Mouse (Mus musculus) midbrain, embryonic 11.5 days (tissue): ENCODE measurements around the gene Scaf8. TPM values are rescaled to one million over a fixed set of nuclear protein-coding genes. Genes with fewer than 3 reads are reported as not detected.
"Not testable (repeated sequence)": the region's sequence is repeated elsewhere in the genome, so short reads cannot be mapped to it uniquely, and the experiment has no call there.

Experiments used
- ATAC-seq: fragments of 200-750 bp; cut with Nextera tagmentation; 2 replicates; pipeline ENCODE4 v1.8.0; 2017; ENCODE audit warnings: moderate TSS enrichment, moderate library complexity; ENCODE audit not compliant: low FRiP score
- DNase-seq: peaks from one replicate; pipeline ENCODE4 v3.0.0; 2015; ENCODE audit warnings: low spot score; ENCODE audit errors: missing footprints
- H3K27ac ChIP-seq: fragments of 300-500 bp; sonication (generic); 2 replicates; pipeline ENCODE4 v1.5.1; 2014; ENCODE audit warnings: low read depth, low read length
- H3K27me3 ChIP-seq: fragments of 300-500 bp; sonication (generic); 2 replicates; pipeline ENCODE4 v1.6.1; 2014; ENCODE audit warnings: mild to moderate bottlenecking, low read length, moderate library complexity, mixed read lengths; ENCODE audit not compliant: control insufficient read depth, insufficient read depth
- H3K36me3 ChIP-seq: fragments of 300-500 bp; sonication (generic); 2 replicates; pipeline ENCODE4 v1.6.1; 2014; ENCODE audit warnings: mild to moderate bottlenecking, low read length, moderate library complexity, mixed read lengths; ENCODE audit not compliant: control insufficient read depth, insufficient read depth
- H3K4me1 ChIP-seq: fragments of 300-500 bp; sonication (generic); 2 replicates; pipeline ENCODE4 v1.6.1; 2014; ENCODE audit warnings: low read length; ENCODE audit not compliant: control insufficient read depth, insufficient read depth
- H3K4me2 ChIP-seq: fragments of 300-500 bp; sonication (generic); 2 replicates; pipeline ENCODE4 v1.6.1; 2014; ENCODE audit warnings: mild to moderate bottlenecking, moderate library complexity
- H3K4me3 ChIP-seq: fragments of 300-500 bp; sonication (generic); 2 replicates; pipeline ENCODE4 v1.5.1; 2014; ENCODE audit warnings: low read depth, low read length
- H3K9ac ChIP-seq: fragments of 300-500 bp; sonication (generic); 2 replicates; pipeline ENCODE4 v1.6.1; 2014; ENCODE audit warnings: low read length
- H3K9me3 ChIP-seq: fragments of 300-500 bp; sonication (generic); 2 replicates; pipeline ENCODE4 v1.6.1; 2016; ENCODE audit warnings: low read length; ENCODE audit not compliant: control insufficient read depth
- WGBS: fragments of 180-500 bp; shearing (Covaris S2); extraction: QIAGEN DNeasy Blood & Tissue Kit; methylation state at CpG from one replicate; pipeline ENCODE4 v1.1.7; 2014; 5-methylcytosine and 5-hydroxymethylcytosine counted together
- polyA plus RNA-seq: library from polyadenylated mRNA; unstranded; fragments of >200 nt; fragmentation: Nextera tagmentation; extraction: Ambion mirVana; gene quantifications from 2 replicates; pipeline ENCODE4 v1.2.1, GENCODE M21; 2014

Gene Scaf8
- polyA plus RNA-seq, result 25.8 and 26.2 TPM in 2 replicates

DNA sequence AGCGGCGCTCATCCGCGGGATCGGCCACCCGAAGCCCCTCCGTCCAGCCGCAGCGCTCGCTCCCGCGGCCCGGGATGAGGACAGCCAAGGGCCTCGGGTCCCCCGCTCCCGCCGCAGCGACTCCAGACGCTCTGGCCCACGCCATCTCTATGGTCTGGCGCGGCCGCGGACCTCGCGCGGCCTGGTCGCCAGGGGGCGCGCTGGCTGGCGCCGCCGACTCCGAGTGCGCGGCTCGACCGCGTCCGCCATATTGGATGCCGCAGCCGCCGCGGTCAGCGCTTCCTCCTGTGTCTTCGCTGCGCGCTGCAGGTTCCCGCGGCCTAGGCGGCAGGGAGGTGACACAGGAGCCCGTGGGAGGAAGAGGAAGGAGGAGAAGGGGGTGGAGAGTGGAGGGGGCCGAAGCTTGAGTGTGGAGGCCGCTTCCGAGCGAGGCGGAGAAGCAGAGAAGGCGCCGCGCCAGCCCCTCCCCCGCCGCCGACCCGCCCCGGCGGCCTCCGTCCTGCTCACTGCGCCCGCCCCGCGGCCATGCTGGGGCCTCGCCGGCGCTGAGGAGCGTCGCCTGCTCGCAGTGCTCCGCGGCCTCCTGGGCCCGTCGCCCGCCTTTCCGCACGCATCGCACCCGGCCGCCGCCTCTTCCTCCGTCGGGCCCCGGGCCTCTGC is at the start of gene Scaf8:
Gene Scaf8, plus strand, starts transcription at position 253 of the 660 bp plus-strand sequence.
- Histone ChIP-seq H3K36me3 (no peaks in the 10 kb centered on the region), H3K4me3 (peak within 1 kb of the TSS; percentile 96), H3K27ac (peak within 1 kb of the TSS; percentile 99), H3K9me3 (no peaks in the 10 kb centered on the region), H3K4me1 (peaks cover 10% of the 10 kb centered on the region; the same call in 1 of the 2 replicates), H3K27me3 (no peaks in the 10 kb centered on the region), H3K4me2 (peak within 1 kb of the TSS; percentile 69), H3K9ac (peak within 1 kb of the TSS; percentile 98)
- DNase-seq, result peak; percentile 99
- ATAC-seq, result peak; percentile 97
- WGBS, result 1% methylated on average over 69 of the region's 91 CpGs

DNA sequence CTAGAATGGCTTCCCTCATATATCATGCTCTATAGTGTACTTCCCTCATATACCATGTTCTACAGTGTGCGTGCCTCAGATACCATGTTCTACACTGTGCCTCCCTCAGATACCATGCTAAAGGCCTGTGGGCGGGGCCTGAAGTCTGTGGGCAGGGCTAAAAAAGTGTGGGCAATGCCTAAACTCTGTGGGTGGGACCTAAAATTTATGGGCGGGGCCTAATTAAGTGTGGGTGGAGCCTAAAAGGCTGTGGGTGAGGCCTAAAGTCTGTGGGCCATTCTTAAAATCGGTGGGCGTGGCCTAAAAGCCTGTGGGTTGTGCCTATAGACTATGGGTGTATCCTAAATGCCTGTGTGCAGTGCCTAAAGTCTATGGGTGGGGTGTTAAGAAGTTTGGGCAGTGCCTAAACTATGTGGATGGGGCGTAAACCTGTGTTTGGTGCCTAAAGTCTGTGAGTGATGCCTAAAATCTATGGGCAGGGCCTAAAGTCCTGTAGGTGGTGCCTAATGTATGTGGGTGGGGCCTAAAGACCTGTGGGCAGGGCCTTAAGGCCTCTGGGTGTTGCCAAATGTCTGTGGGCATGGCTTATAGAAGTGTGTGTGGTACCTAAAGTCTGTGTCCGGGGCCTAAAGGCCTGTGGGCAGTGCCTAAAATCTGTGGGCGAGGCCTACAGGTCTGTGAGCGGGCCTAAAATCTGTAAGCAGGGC is 39.5 kb upstream of the Scaf8 start:
- Histone ChIP-seq H3K27me3 (no peaks in the 10 kb centered on the region), H3K4me3 (no peak overlapping the region), H3K9me3 (peaks cover 4% of the 10 kb centered on the region; the same call in 1 of the 2 replicates), H3K36me3 (peaks cover 15% of the 10 kb centered on the region; the same call in 1 of the 2 replicates), H3K4me2 (no peak overlapping the region), H3K4me1 (no peaks in the 10 kb centered on the region), H3K9ac (no peak overlapping the region), H3K27ac (no peak overlapping the region)
- DNase-seq (no peak), ATAC-seq (no peak)
- 91% methylated on average over 9 of the region's 9 CpGs for WGBS

DNA sequence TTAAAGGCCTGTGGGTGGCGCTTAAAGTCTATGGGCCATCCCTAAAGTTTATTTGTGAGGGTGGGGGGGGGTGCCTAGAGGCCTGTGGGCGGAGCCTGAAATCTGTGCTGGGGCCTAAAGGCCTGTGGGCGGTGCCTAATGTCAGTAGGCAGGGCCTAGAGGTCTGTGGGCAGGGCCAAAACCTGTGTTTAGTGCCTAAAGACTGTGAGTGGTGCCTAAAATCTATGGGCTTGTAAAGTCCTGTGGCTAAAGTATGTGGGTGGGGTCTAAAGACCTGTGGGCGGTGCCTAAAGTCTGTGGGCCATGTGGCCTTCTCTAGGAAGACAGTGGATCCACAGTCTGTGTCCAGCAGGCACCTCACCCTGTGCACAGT is 38.9 kb upstream of the Scaf8 start:
- Histone ChIP-seq H3K4me3 (no peak overlapping the region), H3K27ac (no peak overlapping the region), H3K36me3 (peaks cover 14% of the 10 kb centered on the region; the same call in 1 of the 2 replicates), H3K27me3 (no peaks in the 10 kb centered on the region), H3K9me3 (peaks cover 3% of the 10 kb centered on the region; the same call in 1 of the 2 replicates), H3K4me1 (no peaks in the 10 kb centered on the region), H3K4me2 (no peak overlapping the region), H3K9ac (no peak overlapping the region)
- DNase-seq, result no peak
- WGBS, result 91% methylated on average over 4 of the region's 4 CpGs
- ATAC-seq, result no peak

DNA sequence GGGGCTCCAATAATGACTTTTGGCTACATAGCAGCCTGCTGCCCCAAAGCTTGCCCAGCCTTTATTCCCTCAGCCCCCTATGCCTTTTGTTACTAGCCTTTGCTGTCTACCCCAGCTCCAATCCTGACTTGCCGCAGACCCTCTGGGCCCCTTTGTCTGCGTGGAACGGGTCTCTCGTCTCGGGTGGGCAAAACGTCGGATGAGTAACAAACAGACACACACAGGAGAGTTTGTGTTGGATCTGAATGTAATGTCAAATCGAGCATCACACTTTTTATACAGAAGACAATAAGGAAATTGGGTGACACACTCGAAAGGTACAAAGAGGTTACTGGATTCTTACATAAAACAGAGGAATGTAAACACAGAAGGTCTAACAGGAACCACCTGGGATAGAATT is 36.8 kb upstream of the Scaf8 start:
- not testable (repeated sequence) for ATAC-seq, H3K9ac ChIP-seq, H3K27ac ChIP-seq, H3K9me3 ChIP-seq, H3K4me1 ChIP-seq, H3K4me2 ChIP-seq, H3K27me3 ChIP-seq, DNase-seq, H3K36me3 ChIP-seq, H3K4me3 ChIP-seq
- 92% methylated on average over 9 of the region's 9 CpGs for WGBS

DNA sequence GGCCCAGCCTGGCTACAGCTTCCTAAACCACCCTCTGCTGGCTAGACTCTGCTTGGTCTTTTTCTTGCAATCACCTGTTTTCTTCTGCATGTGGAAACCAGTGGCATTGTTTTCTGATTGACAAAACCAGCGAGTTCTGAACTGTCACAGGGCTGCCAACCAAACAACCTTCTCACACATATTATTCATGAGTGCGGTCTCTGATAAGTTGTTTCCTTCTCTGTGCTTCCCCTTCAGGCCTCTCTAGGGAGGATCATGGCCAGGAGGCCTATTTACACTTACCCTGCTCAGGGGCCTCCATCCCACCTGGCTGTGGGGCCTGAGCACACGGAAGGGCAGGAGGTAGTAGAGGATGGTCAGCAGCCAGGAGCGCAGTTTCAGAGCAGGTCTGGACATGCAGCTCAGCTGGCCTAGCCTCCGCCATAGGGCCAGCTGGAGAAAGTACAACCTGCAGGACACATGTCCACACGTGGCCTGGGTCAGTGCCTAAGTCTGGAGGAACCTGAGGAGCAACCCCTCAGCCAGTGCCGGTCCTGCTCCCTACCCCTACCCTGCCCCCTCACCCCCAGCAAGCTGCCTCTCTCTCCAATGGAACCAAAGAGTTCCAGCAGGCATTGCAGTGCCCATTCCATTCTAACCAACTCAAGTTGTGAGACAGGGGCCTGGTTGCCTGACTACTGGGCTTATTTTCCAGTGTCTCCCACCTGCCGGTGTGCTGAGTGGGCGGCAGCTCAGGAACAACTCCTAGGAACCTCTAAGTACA is 34.0 kb upstream of the Scaf8 start:
- H3K27ac ChIP-seq, H3K4me2 ChIP-seq, H3K36me3 ChIP-seq, H3K4me1 ChIP-seq, ATAC-seq, H3K4me3 ChIP-seq, DNase-seq, H3K9ac ChIP-seq, H3K9me3 ChIP-seq, H3K27me3 ChIP-seq: not testable (repeated sequence)
- 89% methylated on average over 8 of the region's 9 CpGs for WGBS

DNA sequence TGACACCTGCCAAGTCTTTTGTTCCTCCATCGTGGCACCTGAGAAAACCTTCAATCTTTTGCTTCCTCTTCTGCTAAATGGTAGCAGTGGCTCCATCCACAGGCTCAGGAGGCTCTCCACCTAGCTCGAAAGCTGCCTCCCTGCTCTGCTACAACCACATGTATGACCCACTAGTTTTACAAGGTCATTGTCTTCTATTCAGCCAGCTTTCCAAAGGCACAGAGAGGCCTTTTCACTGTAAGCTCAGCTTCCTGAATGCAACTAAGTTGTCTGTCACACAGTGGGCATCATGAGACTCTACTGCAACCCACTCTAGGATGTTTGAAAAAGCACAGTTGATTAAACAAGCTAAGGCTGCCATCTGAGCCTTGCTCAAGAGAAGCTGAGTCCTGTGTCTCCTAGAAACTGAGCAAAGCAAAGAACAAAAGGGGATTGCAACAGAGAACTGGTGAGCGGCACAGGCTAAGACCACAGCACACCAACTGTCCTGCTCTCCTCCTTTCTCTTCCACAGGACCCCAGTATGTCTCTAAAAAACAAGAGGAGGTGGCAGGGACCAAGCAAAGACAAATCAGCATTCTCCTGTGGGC is 33.2 kb upstream of the Scaf8 start:
- H3K9ac ChIP-seq, H3K4me1 ChIP-seq, H3K4me3 ChIP-seq, H3K27me3 ChIP-seq, H3K36me3 ChIP-seq, H3K4me2 ChIP-seq, H3K9me3 ChIP-seq, DNase-seq, H3K27ac ChIP-seq: not testable (repeated sequence)
- ATAC-seq, result peak; percentile 61
- WGBS, result 85% methylated on average over 2 of the region's 3 CpGs

DNA sequence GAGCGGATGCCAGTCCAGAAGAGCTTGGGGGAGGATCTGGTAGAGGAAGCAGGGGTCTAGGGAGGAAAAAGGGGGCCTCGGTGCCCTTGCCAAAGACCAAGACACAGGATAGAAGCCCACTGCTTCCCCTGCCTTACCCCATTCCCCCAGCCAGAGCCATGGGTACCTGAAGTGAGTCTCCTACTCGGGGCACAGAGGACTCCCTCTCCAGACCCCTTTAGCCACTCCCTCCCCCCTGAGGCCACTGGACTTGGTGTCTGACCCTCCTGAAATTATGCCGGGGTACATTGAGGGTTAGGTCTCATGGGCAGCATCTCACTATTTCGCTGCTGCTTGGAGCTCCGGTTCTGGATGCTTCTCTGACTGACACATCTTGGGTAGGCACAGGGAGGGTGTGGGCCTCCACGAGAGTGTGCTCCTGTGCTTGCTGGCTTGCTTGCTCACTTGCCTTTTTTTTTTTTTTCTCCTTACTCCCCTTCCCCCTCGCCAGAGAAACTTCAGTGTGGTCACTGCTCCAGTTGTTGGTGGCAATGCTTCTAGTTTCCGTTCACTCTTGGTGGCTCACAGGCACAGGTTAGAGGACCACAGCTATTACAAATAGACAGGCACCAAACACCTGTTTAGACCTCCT is 32.5 kb upstream of the Scaf8 start:
- not testable (repeated sequence) for H3K36me3 ChIP-seq, H3K4me3 ChIP-seq, H3K4me2 ChIP-seq, H3K9me3 ChIP-seq, H3K4me1 ChIP-seq, H3K27ac ChIP-seq, H3K9ac ChIP-seq, H3K27me3 ChIP-seq
- ATAC-seq (peak; percentile 69), DNase-seq (peak; percentile 85)
- WGBS, result 83% methylated on average over 6 of the region's 9 CpGs

DNA sequence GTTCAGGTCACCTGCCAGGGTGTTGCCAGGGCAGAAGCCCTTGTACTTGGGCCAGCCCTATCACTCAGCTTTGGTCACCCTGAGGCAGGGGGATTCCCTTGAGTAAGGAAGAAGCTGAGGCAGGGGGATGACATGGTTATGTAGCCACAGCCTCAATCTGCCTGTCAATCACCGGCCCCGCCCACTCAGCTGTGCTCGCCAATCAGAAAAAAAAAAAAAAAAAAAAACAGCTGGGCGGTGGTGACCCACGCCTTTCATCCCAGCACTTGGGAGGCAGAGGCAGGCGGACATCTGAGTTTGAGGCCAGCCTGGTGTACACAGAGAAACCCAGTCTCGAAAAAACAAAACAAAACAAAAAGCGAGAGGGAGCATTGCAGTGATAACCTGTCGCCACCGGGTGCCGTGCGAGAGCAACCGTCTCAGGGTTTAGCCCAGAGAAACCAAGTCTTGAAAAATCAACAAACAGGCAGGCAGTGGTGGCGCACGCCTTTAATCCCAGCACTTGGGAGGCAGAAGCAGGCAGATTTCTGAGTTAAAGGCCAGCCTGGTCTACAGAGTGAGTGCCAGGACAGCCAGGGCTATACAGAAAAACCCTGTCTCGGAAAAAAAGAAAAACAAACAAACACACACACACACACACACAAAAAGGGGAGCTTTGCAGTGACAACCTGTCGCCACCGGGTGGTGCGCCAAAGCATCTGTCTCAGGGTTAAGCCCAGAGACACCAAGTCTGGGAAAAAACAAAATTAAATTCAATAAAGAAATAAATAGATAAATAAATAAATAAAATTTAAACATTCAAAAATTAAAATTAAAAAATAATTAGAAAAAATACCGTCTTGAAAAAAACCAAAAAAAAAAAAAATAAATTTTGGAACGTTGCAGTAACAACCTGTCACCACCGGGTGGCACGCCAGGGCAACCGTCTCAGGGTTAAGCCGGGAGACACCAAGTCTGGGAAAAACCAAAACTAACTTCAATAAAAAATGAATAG is 31.7 kb upstream of the Scaf8 start:
- not testable (repeated sequence) for H3K36me3 ChIP-seq, H3K9ac ChIP-seq, H3K27me3 ChIP-seq, H3K4me1 ChIP-seq, H3K27ac ChIP-seq, H3K9me3 ChIP-seq
- H3K4me3 ChIP-seq, result peak overlapping the region; percentile 42
- H3K4me2 ChIP-seq, result peak overlapping the region; percentile 27; the same call in 1 of the 2 replicates
- peak; percentile 88 for DNase-seq
- peak; percentile 13; the same call in 1 of the 2 replicates for ATAC-seq
- 4% methylated on average over 25 of the region's 25 CpGs for WGBS
